In genomic region chr7:63755476-63755948, GRCm38 (mm10) we compare ENCODE assay signal across 8 mouse cellular contexts.
DNase-seq lines count a peak whose midpoint lies in the region; ATAC-seq lines count a peak whose summit lies in the region.

No protein-coding gene starts in this region.

- no peak overlapping the region for H3K27ac ChIP-seq in macrophage

- DNase-seq in T-cell, adult 2 months (ENCODE audit: low spot score) = peak; percentile 89
- DNase-seq in cerebellum, postnatal 4 days (ENCODE audit: low spot score in 2 of 2) = peak; percentile 76 to 95
- DNase-seq in gastrocnemius, postnatal 14 days = peak; percentile 84
- peak; percentile 80 to 90 for DNase-seq in left cerebral cortex, adult 8-10 months (ENCODE audit: low spot score in 2 of 2)
- DNase-seq in retina, postnatal 1 day = peak; percentile 93
- peak; percentile 77 to 79 for DNase-seq in thymus, postnatal 36 days

- H3K4me3 ChIP-seq in macrophage (ENCODE audit: inconsistent target) = peak overlapping the region; percentile 24

- WGBS in macrophage (ENCODE audit: missing documents) = 2% methylated on average over 13 of the region's 13 CpGs

- intact Hi-C loops in gastrocnemius, postnatal 14 days (cut with DNase I; ENCODE audit: low total_unique reads) = loop anchor here (5.0 to 10.0 kb wide), 4 partner anchors 42 to 399 kb away; partner anchors contain the start of gene Trpm1

- peak; percentile 80 for ATAC-seq in inflammation-experienced regulatory T-cells, adult 6 months

- H3K79me2 ChIP-seq in macrophage (ENCODE audit: inconsistent target) = no peaks in the 10 kb centered on the region

- H3K36me3 ChIP-seq in macrophage (ENCODE audit: inconsistent target) = no peaks in the 10 kb centered on the region
